Mouse (Mus musculus) left cerebral cortex, postnatal 10 days (tissue): Measurements from ENCODE around the gene Raver2. TPM values are rescaled to one million over a fixed set of nuclear protein-coding genes. Genes with fewer than 3 reads are reported as not detected.

ENCODE experiments used
- DNase-seq, 2 experiments: peaks; one replicate each; pipeline ENCODE4 v3.0.0; 2021 to 2022; ENCODE audit warnings: low spot score in 2 of 2, mixed read lengths in 1 of 2; ENCODE audit errors: extremely low spot score in 1 of 2
- intact Hi-C: fragments of 180-260 bp; cut with DNase I; formaldehyde crosslinking; loops from one replicate; pipeline ENCODE4 v1.15.1; 2025
- total RNA-seq, 2 experiments: library from RNA; stranded (reverse); gene quantifications; 2 replicates each; pipeline ENCODE4 v1.2.3; 2021

The Raver2 gene
- total RNA-seq, 2 experiments from 2014 or later = 27.6 to 28.3 TPM

DNA sequence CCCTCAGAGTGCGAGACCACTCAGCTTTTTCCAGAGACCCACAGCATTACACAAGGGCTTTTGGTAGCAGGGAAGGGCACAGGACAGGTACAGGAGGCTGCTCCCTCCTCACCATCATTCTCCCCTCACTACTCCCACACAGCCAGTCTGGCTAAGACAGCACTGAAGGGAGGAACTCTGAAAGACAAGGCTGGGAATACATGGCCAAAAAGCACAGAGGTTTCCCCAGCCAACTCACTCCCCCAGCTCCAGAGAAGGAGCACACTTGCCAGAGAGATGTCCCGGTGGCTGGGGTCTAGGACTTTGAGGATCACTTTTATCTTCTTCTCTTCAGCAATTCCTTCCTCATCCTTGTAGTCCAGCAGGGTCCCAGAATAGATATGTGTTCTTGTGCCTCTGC lies 95.4 kb downstream of the Raver2 start:
- intact Hi-C loops = loop anchor here (10.0 kb wide), 1 partner anchor 191 kb away; no protein-coding TSS in a partner anchor
- DNase-seq = no peak

DNA sequence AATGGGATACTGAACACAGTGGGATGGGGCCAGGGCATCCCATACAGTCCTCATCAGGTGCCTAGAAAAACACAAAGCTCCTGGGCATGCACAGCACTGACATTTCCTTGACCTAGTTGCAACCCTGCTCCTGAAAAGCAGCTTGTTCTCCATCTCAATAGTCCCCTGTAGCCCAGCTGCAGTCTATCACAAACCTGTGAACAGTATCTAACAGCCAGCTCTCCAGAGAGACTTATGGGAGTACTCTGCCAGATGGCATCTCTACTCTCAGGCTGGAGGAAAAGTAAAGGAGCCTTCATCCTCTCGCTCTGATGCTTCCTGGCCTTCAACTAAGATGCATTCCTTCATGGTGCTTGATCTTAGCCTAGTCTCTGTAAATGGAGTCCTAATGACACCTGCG lies 95.9 kb downstream of the Raver2 start:
- no peak for DNase-seq
- intact Hi-C loops = loop anchor here (10.0 kb wide), 1 partner anchor 190 kb away; no protein-coding TSS in a partner anchor

DNA sequence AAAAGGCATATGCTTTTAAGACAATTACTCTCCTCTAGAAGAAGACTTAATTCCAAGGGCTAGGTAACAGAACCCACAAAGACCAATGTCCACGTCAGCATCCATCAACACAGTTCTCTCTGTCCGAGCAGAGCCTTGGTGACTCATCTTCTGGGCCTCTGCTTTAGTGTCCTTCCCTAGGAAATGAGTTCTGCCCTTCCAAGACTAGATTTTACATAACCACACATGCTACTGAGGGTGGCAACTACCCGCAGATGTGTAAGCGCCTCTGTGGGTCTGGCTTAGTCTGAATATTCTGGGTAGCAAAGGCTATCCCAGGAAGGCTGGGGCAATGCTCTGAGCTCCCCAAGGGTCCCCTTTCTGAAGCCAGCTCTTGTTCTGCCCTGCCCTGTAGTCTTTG lies 97.0 kb downstream of the Raver2 start:
- intact Hi-C loops = loop anchor here (10.0 kb wide), 1 partner anchor 189 kb away; no protein-coding TSS in a partner anchor

DNA sequence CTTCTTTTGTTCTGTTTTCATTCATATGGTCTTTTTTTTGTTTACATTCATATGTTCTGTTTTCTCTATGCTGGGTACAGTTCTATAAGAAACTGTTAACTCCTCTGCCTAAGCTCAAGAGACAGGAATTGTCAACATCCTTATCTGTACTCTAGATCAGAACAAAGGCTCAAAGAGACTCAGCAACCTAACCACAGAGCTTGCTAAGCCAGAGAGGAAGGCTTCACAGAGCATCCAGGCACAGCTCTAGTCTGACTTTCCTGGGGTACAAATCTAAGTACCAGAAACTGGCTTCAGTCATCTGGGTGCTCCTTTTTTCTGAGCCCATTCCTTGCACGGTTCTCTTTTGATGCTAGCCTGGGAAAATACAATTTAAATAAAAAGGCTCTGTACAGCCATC lies 99.0 kb downstream of the Raver2 start:
- no peak for DNase-seq
- intact Hi-C loops = loop anchor here (10.0 kb wide), 1 partner anchor 187 kb away; no protein-coding TSS in a partner anchor

More for the DNA sequence above, 97.0 kb downstream of the Raver2 start:
- DNase-seq = no peak

DNA sequence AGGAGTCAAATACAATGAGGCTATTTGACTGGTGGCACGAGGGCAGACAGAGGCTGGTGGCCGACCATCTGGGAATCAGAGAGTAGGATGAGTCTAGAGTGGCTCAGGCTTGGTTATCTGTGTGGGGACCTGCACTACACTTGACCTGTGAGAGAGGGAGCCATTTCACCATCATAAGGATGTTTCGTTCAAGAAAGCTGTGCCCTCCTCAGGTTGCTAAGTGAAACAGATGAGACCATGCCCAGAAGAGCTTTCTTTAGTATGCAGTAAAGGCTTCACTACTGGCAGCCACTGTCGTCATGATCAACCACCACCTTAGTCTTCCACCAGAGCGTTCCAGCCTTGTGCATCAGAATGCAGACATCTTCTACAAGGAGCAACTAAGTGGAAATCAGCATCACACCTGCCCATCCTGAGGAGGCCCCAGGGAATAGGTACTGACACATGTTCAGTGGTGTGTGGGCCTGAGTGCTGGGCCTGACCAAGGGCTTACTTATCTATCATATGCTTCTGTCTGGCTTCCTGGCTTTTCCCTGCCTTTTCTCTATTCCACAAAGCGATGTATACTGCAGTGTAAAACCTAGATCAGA lies 99.5 kb downstream of the Raver2 start:
- DNase-seq = peak; percentile 33 to 42
- intact Hi-C loops = loop anchor here (10.0 kb wide), 1 partner anchor 187 kb away; no protein-coding TSS in a partner anchor

DNA sequence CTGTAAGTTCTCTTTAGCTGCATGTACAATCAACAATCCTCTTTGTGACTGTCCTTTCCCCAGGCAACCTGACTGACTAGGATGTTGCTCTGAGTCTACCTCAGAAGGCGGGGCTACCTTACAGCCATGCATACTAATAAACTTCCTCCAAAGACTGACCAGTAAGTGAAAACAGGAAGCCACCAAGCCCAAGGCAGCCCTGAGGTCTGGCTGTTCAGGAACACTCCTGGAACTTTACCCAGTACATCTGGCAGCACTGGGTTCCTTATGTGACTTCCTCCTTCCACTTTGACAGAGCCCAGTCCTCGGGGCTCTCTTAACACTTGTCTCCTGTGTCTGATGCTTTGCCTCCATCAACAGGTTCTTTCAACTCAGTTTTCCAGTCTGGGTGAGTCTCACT lies 104.0 kb downstream of the Raver2 start:
- intact Hi-C loops = no loop called here
- DNase-seq = no peak

DNA sequence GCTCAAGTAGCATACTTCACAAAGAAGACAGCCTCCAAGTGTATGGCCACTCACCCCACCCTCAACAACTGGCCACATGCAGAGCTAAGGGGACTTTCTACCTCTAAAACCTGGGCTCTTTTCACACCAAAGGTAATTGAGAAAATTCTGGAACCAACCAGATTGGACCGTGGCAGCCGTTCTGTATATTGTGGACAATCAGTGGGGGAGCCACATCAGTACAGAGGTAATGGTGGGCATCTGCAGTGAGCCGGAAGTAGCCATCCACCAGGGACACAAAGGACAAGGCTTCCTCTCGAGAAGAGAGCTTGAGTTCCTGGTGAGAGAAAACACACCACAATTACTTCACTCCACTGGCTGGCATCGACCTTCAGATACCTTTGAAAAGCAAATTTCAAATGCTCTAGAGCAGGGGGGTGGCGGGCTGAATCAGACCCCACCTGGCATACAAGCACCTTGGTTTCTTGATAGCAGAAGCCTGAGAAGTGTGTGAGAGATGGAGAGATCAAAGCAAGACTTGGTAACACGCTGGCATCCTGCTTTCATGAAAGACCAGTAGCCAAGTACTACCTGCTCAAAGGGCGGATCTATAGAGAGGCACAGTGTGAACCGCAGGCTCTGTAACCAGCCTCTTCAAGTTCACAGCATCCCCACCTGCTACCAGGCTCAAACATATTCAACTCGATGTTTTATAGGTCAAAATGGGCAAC lies 106.3 kb downstream of the Raver2 start:
- intact Hi-C loops = no loop called here
- no peak for DNase-seq

DNA sequence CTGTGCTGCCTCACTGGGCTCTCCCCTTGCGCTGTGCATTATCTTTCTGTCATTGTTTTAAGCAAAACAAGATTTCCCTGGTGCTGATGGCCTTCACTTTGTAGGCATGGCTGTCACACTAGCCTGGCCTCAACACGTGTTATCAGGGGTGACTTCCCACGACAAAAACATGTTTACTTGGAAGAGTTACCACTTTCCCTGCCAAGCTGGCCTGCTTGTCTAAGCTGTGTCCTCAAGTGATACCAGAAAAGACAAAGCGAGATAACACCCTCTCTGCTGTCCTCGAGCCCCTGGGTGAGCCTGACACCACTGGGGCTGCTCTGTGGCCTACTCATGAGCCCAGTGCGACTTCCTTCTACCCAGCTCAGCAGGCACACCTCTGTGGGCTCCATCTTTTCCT lies 107.3 kb downstream of the Raver2 start:
- DNase-seq = no peak
- intact Hi-C loops = no loop called here

DNA sequence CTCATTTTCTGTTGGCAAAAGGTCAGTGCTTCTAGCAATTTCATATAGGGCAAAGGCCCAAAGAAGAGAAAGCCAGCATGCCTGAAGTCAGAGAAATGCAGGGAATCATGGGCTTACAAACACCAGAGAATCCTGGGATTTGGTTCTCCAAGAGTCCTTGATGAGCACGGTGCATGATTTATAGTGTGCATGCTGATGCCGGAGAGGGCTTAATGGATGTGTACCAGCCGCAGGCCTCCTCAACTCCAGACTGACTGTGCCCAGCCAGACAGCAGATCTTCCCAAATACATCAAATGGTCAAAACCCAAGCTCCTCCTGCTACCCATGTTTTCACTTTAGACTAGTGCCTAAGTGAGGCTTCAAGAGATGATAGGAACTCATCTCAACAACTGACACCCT lies 109.0 kb downstream of the Raver2 start:
- intact Hi-C loops = no loop called here
- DNase-seq = no peak

DNA sequence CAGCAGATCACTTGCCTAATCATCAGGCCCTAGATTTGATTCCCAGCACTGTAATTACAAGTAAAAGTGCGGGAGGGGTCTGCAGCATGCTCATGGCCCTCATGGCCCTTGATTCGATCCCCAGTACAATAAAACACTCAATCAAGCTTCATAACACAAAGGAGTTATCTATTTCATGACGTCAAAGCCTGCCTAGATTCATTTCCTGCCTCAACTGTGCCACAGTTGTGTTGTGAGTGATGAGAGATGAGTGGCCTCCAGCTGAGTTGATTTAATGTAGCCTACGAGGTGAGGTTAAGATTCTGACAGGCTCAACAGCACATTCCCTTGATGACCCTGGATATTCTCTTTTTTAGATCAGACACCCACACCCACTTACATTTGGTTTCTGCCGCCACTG lies 110.3 kb downstream of the Raver2 start:
- no peak for DNase-seq
- intact Hi-C loops = no loop called here

DNA sequence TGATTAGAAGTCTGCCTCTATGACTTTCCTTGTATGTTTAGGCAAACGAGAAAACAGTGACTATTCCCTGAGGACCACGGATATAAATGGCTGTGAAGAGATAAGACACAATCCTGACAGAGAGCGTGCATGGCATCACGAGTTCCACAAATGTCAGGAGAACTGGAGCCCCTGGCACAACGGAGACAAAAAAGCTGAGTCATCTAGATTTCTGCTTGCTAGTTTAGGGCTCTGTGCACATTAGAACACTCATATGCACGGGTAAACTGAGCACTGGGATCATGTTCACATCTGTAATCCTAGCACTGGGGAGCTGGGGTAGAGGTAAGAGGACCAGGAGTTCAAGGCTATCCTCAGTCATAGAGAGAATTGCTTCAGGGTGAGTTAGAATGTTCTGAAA lies 111.1 kb downstream of the Raver2 start:
- DNase-seq = no peak
- intact Hi-C loops = no loop called here

DNA sequence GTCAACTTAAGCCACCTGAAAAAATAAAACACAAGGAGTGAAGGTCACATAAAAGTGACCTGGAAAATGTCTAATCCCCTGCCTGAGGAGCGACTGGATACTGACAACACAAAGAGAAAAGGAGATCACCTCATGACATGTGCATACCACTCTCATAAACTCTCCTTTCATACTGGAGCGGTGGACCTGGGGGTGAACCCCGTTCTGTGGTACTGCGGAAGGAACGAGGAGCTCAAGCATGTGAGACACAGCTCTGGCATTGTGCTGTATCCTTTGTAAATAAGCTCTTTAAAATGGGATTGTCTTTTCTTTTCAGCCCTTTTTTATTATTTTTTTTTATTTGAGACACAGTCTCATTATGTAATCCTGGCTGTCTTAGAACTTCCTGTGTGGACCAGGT lies 111.9 kb downstream of the Raver2 start:
- intact Hi-C loops = no loop called here
- no peak for DNase-seq

DNA sequence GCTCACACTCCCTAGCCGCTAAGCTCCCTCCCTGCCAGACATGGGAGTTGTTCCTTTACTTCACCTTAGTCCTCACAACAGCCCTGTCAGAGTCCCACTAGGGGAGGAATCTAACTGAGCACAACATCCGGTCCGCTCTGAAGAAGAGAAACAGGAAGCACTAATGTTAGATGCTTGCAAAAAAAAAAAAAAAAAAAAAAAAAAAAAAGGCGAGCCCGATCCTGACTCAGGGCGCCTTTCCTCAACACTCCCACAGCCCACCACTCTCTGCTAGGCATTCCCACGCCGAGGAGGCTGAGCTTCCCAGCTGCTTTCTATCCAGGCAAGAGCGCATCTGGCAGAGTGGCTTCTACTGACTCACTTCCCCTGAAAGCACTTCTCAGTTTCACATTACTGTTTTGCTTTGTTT lies 113.8 kb downstream of the Raver2 start:
- DNase-seq = peak in 1 of 2 experiments; percentile 47
- intact Hi-C loops = no loop called here

DNA sequence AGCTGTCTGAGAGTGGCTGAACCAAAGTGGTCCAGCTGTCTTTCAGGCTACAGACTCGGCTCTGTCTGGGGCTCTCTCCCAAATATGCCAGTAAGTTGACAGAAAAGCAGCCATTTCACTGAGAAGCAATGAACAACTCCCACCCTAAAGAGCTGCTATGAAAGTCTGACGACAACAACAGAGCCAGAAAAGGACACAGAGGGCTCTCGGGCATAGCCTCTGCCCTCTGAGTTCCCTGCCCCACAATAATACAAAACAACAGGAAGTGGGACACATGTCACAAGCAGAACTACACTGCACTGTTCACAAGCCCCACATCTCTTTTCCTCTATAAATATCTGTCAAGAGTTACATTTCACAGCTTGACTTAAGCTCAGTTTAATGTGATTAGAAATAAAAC lies 116.4 kb downstream of the Raver2 start:
- no peak for DNase-seq
- intact Hi-C loops = no loop called here

DNA sequence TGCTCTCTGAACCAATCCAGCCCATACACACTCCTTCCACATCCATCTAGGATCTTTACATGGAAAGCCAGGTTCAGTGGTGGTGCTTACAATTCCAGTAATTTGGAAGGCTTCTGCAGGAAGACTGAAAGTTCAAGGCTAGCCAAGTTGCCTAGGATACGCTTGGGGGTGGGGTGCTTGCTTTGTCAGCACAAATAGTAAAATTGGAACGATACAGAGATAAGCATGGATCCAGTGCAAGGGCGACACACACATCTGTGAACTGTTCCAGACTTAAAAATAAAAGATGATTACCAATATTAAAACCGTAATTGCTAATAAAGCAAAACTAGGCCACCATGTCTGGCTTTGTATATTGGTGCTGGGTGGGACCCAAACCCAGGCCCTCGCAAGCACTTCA lies 117.8 kb downstream of the Raver2 start:
- no peak for DNase-seq
- intact Hi-C loops = no loop called here

DNA sequence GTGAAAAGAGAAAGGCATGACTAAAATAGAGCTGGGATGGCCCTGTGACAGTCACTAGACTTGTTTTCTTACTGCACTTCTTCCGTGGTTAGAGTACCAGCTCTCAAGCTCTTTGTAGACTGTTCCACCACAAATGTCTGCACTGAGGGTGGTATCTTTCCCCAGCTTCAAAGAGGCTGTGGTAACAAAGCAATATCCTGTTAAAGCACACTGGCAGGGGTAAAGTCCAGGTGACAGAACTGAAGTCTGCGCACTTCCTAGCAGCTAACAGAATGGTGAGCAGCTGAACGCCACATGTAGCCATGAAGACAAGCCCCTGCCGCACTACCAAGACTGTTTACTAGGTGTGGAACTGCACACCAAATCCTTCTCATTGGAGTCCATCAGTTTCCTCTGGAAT lies 118.6 kb downstream of the Raver2 start:
- no peak for DNase-seq
- intact Hi-C loops = no loop called here

DNA sequence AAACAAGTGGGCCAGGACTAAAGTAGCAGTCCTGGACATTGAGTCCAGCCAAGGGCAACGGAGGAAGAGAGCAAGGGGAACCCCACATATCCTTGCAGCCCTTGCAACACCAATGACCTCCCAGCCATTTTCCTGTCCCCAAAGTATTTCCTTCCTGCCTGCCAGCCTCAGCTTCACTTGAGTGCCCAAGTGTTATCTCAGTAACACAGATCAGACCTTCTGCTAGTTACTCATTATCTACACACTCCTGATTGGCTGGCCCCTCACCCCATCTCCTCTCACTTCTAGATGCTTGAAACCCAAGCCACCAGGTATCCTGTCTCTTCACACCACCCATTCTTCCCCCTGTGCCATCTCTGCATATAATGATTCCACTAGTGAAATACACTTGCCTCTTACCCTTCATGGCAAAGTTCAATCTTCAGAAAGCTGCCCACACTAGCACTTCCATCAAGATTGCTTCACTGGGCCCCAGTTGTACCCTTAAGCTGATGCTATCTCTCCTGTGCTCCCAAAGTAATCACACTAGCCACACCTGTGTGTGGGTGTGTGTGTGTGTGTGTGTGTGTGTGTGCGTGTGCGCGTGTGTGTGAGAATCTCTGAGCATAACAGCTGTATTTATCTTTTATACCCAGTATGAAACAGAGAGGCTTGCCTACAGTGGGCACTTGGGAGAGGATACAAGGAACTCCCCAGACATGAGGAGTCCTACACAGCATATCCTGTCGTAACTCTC lies 123.6 kb downstream of the Raver2 start:
- intact Hi-C loops = no loop called here
- no peak for DNase-seq

DNA sequence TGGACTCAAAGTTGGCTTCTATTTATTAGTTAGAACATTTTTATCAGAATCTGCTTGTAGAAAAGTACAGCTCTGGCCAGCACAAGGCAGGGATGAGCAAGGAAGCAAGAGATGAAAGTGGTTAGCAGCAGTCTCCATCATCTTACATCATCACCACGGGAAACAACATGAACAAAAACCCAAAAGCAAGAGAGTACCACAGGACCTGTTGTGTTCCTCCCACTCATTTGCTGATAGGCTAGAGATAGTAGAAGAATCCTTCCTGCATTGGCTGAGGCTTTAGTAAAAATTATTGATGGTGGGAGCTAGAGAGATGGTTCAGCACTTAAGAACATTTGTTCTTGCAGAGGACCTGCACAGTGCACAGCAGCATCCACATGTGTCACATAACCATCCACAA lies 125.4 kb downstream of the Raver2 start:
- intact Hi-C loops = no loop called here

DNA sequence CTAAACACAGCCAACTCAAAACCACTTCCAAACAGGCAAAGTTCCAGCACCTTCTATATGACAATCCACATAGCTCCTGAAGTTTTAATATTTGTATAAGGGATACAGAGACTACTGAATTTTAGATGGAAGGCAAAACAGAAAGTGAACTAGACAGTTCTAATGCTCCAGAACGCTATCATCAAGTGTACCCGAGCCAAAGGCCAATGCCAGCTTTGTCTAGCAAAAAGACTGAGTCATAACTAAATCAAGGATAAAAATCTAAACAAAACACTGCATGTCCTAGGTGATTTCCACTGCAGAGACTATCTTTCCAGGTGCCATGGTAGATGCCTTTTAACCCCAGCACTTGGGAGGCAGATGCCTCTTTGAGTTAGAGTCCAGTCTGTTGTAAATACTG lies 127.6 kb downstream of the Raver2 start:
- no peak for DNase-seq
- intact Hi-C loops = no loop called here

More for the DNA sequence above, 125.4 kb downstream of the Raver2 start:
- no peak for DNase-seq
